Mouse (Mus musculus) intestine, embryonic 15.5 days (tissue): ENCODE data around the gene Etv5. TPM values are rescaled to one million over a fixed set of nuclear protein-coding genes. Genes with fewer than 3 reads are reported as not detected.
A peak's percentile ranks its signal among the peaks of the same experiment; 100 is the strongest.
"Not testable (repeated sequence)": the region's sequence is repeated elsewhere in the genome, so short reads cannot be mapped to it uniquely, and the experiment has no call there.

Experiments used
- ATAC-seq: fragments of 200-750 bp; cut with Nextera tagmentation; 2 replicates; pipeline ENCODE4 v1.8.0; 2017; ENCODE audit warnings: moderate TSS enrichment, moderate library complexity
- H3K27ac ChIP-seq: fragments of 300-500 bp; sonication (generic); 2 replicates; pipeline ENCODE4 v1.5.1; 2015; ENCODE audit warnings: mild to moderate bottlenecking, inconsistent platforms
- H3K27me3 ChIP-seq: fragments of 300-500 bp; sonication (generic); replicated peaks from 2 replicates; pipeline ENCODE4 v1.6.1; 2015; ENCODE audit warnings: inconsistent platforms
- H3K36me3 ChIP-seq: fragments of 300-500 bp; sonication (generic); 2 replicates; pipeline ENCODE4 v1.6.1; 2015; ENCODE audit warnings: inconsistent platforms
- H3K4me1 ChIP-seq: fragments of 300-500 bp; sonication (generic); replicated peaks from 2 replicates; pipeline ENCODE4 v1.6.1; 2015; ENCODE audit warnings: inconsistent platforms
- H3K4me2 ChIP-seq: fragments of 300-500 bp; sonication (generic); replicated peaks from 2 replicates; pipeline ENCODE4 v1.6.1; 2015; ENCODE audit warnings: mild to moderate bottlenecking, inconsistent platforms
- H3K4me3 ChIP-seq: fragments of 300-500 bp; sonication (generic); replicated peaks from 2 replicates; pipeline ENCODE4 v1.5.1; 2015; ENCODE audit warnings: inconsistent platforms
- H3K9ac ChIP-seq: fragments of 300-500 bp; sonication (generic); 2 replicates; pipeline ENCODE4 v1.6.1; 2015; ENCODE audit warnings: inconsistent platforms
- H3K9me3 ChIP-seq: fragments of 300-500 bp; sonication (generic); 2 replicates; pipeline ENCODE4 v1.6.1; 2016; ENCODE audit warnings: inconsistent platforms
- WGBS: fragments of 180-500 bp; shearing (Covaris S2); methylation state at CpG from one replicate; pipeline ENCODE4 v1.1.7; 2015; 5-methylcytosine and 5-hydroxymethylcytosine counted together
- polyA plus RNA-seq: library from polyadenylated mRNA; unstranded; fragments of >200 nt; fragmentation: Nextera tagmentation; extraction: Ambion mirVana; gene quantifications from 2 replicates; pipeline ENCODE4 v1.2.1, GENCODE M21; 2015

Gene Etv5
- polyA plus RNA-seq, 1 experiment from 2014 or later, result 11.4 TPM

DNA sequence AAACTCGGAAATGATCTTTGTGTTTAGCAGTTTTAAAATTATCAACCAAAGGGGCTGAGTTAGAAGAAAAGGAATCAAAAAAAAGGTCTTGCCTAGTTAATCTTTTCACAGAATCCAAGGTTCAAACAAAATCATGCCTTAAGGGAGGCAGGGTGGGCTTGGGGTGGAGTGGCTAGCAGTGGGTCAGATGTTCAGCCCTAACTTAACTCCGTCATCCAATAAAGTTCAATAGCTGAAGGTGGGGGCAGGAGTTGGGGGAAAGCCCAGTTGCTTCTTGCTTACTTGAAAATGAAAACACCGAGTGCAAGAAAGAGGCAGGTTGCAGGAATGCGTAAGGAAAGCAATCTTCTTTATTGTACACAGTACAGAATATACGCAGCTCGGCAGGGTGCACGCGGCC is 58.5 kb downstream of the Etv5 start:
- WGBS, result 76% methylated on average over 8 of the region's 8 CpGs
- H3K4me2 ChIP-seq, result no peak overlapping the region
- ATAC-seq, result no peak
- no peaks in the 10 kb centered on the region for H3K9me3 ChIP-seq
- no peak overlapping the region for H3K4me3 ChIP-seq
- H3K27me3 ChIP-seq, result no peaks in the 10 kb centered on the region
- H3K9ac ChIP-seq, result no peak overlapping the region
- no peak overlapping the region for H3K27ac ChIP-seq
- H3K36me3 ChIP-seq, result no peaks in the 10 kb centered on the region
- H3K4me1 ChIP-seq, result no peaks in the 10 kb centered on the region

GRCm38 (mm10) chr16:22379986-22380385 is 59.5 kb downstream of the Etv5 start:
- Histone ChIP-seq H3K4me2 (no peak overlapping the region), H3K27me3 (no peaks in the 10 kb centered on the region), H3K27ac (no peak overlapping the region), H3K4me1 (no peaks in the 10 kb centered on the region), H3K4me3 (no peak overlapping the region), H3K9me3 (no peaks in the 10 kb centered on the region), H3K9ac (no peak overlapping the region), H3K36me3 (no peaks in the 10 kb centered on the region)
- 58% methylated on average over 8 of the region's 8 CpGs for WGBS
- no peak for ATAC-seq

GRCm38 (mm10) chr16:22379342-22379741 is 60.2 kb downstream of the Etv5 start:
- 94% methylated on average over 4 of the region's 4 CpGs for WGBS
- no peaks in the 10 kb centered on the region for H3K36me3 ChIP-seq
- no peak overlapping the region for H3K4me2 ChIP-seq
- no peak overlapping the region for H3K27ac ChIP-seq
- no peak overlapping the region for H3K4me3 ChIP-seq
- no peak overlapping the region for H3K9ac ChIP-seq
- H3K4me1 ChIP-seq, result no peaks in the 10 kb centered on the region
- H3K9me3 ChIP-seq, result no peaks in the 10 kb centered on the region
- H3K27me3 ChIP-seq, result no peaks in the 10 kb centered on the region
- no peak for ATAC-seq

GRCm38 (mm10) chr16:22377714-22378113 is 61.8 kb downstream of the Etv5 start:
- ATAC-seq, result no peak
- H3K4me2 ChIP-seq, result no peak overlapping the region
- WGBS, result 53% methylated on average over 3 of the region's 3 CpGs
- H3K27ac ChIP-seq, result no peak overlapping the region
- no peaks in the 10 kb centered on the region for H3K27me3 ChIP-seq
- H3K4me3 ChIP-seq, result no peak overlapping the region
- H3K9me3 ChIP-seq, result no peaks in the 10 kb centered on the region
- no peaks in the 10 kb centered on the region; the same call in 1 of the 2 replicates for H3K4me1 ChIP-seq
- H3K9ac ChIP-seq, result no peak overlapping the region
- H3K36me3 ChIP-seq, result no peaks in the 10 kb centered on the region

DNA sequence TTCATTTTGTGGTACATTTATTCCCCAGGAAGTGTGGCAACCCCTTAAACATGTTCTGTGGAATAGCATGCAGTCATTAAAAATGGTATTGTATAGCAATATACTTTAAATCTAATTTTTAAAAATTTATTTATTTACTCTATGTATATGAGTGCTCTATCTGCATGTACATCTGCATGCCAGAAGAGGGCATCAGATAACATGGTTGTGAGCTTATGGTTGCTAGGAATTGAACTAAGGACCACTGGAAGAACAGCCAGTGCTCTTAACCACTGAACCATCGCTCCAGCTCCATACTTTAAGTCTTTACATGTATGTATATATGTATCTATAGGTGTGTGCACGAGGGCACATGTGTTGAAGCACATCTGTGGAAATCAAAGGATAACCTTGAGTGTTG is 64.6 kb downstream of the Etv5 start:
- H3K27ac ChIP-seq, result no peak overlapping the region
- 81% methylated on average over 2 of the region's 2 CpGs for WGBS
- ATAC-seq, result no peak
- H3K4me3 ChIP-seq, result no peak overlapping the region
- H3K4me1 ChIP-seq, result no peaks in the 10 kb centered on the region; the same call in 1 of the 2 replicates
- H3K9ac ChIP-seq, result no peak overlapping the region
- H3K9me3 ChIP-seq, result no peaks in the 10 kb centered on the region
- H3K36me3 ChIP-seq, result no peaks in the 10 kb centered on the region
- no peak overlapping the region for H3K4me2 ChIP-seq
- no peaks in the 10 kb centered on the region for H3K27me3 ChIP-seq

- no peak overlapping the region for H3K9ac ChIP-seq
- H3K4me1 ChIP-seq, result no peaks in the 10 kb centered on the region; the same call in 1 of the 2 replicates
- H3K27me3 ChIP-seq, result no peaks in the 10 kb centered on the region
- WGBS, result 18% methylated on average over 10 of the region's 10 CpGs
- peak overlapping the region; percentile 46; the same call in 1 of the 2 replicates for H3K27ac ChIP-seq
- no peaks in the 10 kb centered on the region for H3K36me3 ChIP-seq
- no peak overlapping the region for H3K4me3 ChIP-seq
- peak; percentile 70 for ATAC-seq
- no peaks in the 10 kb centered on the region for H3K9me3 ChIP-seq
- H3K4me2 ChIP-seq, result peak overlapping the region; percentile 15; the same call in 1 of the 2 replicates
These were observed 66.8 kb downstream of the Etv5 start for GRCm38 (mm10) chr16:22372701-22373124.

DNA sequence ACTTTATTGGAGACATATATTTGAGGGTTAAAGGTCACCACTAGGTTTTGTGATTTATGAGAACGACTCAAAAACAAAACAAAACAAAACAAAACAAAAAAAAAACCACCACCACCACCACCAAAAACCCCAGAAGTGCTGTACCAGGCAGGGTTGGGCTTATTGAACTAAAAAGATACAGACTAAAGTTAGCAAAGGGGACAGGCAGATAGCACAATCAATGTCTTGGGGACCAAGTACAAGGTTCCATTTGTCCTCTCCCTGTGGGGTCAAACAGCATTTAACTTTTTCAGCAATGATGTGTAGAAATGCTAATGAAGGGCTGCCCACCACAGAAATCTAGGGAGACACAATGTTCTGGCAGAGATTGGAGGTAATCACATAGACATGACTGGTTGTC is 67.3 kb downstream of the Etv5 start:
- Histone ChIP-seq H3K9me3 (no peaks in the 10 kb centered on the region), H3K27ac (no peak overlapping the region), H3K4me1 (no peaks in the 10 kb centered on the region; the same call in 1 of the 2 replicates), H3K4me3 (no peak overlapping the region), H3K9ac (no peak overlapping the region), H3K27me3 (no peaks in the 10 kb centered on the region), H3K36me3 (no peaks in the 10 kb centered on the region), H3K4me2 (no peak overlapping the region)
- WGBS, result 43% methylated on average over 1 of the region's 1 CpGs
- no peak for ATAC-seq

GRCm38 (mm10) chr16:22367099-22367498 is 72.4 kb downstream of the Etv5 start:
- H3K36me3 ChIP-seq, result no peaks in the 10 kb centered on the region
- H3K9me3 ChIP-seq, result no peaks in the 10 kb centered on the region
- no peaks in the 10 kb centered on the region for H3K4me1 ChIP-seq
- ATAC-seq, result no peak
- no peak overlapping the region for H3K4me2 ChIP-seq
- no peak overlapping the region for H3K9ac ChIP-seq
- no peak overlapping the region for H3K4me3 ChIP-seq
- H3K27me3 ChIP-seq, result no peaks in the 10 kb centered on the region
- H3K27ac ChIP-seq, result no peak overlapping the region
- 84% methylated on average over 7 of the region's 7 CpGs for WGBS

DNA sequence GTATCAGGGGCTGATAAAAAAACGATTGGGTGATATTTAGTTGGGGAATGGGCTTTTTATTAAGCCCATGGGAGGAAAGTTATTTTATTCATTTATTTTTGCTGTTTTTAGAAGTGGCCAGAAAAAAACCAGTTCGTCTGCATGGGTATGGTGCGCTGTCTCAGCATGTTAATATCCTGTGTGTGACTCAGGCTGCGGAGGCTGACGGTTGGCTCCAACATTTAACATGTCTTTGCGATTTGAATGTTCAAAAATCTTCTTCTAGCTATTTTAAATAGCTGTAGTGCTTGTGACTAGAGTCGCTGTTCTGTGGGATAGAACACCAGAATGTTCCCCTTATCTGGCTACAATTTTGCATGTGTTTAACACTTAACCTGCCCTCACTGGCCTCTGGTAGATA is 73.5 kb downstream of the Etv5 start:
- Histone ChIP-seq H3K9ac (no peak overlapping the region), H3K36me3 (no peaks in the 10 kb centered on the region), H3K9me3 (no peaks in the 10 kb centered on the region), H3K4me3 (no peak overlapping the region), H3K27me3 (no peaks in the 10 kb centered on the region), H3K4me2 (no peak overlapping the region), H3K27ac (no peak overlapping the region), H3K4me1 (no peaks in the 10 kb centered on the region)
- WGBS, result 83% methylated on average over 7 of the region's 7 CpGs
- ATAC-seq, result no peak

GRCm38 (mm10) chr16:22365596-22365995 is 73.9 kb downstream of the Etv5 start:
- no peak for ATAC-seq
- Histone ChIP-seq H3K27me3 (no peaks in the 10 kb centered on the region), H3K4me3 (no peak overlapping the region), H3K36me3 (no peaks in the 10 kb centered on the region), H3K4me1 (no peaks in the 10 kb centered on the region), H3K27ac (no peak overlapping the region), H3K9ac (no peak overlapping the region), H3K4me2 (no peak overlapping the region), H3K9me3 (no peaks in the 10 kb centered on the region)
- 64% methylated on average over 3 of the region's 3 CpGs for WGBS

DNA sequence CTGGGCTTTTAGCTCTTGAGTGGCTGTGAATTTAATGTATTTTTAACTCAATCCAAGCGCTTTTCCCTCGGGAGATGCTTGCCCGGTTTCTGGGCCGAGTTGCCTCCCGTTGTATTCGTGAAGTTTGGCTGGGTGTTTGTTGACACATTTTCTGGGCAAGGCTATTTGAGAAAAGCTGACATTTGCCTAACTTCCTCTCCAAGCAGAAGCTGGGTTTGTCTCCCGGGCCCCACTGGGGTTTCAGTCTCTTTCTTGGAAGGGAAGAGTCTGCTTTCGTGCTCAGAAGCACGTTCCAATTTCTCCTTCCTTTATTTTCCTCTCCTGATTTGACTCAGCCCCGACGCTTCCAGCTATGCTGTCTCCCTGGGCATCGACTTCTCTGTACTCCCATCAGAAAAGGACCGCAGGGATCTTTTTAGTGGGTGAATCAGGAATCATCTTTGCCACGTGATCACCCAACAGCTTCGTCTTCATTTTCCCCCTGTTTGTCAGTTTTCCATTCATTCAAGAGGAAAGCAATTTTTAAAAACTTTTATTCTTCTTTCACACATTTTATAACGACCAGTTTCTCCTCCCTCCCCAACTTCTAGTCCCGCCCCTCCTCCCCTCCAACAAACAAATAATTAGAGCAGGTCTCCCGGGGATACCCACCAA is 80.7 kb downstream of the Etv5 start:
- no peak for ATAC-seq
- no peaks in the 10 kb centered on the region for H3K4me1 ChIP-seq
- WGBS, result 18% methylated on average over 18 of the region's 18 CpGs
- no peak overlapping the region for H3K9ac ChIP-seq
- no peak overlapping the region for H3K27ac ChIP-seq
- H3K9me3 ChIP-seq, result no peaks in the 10 kb centered on the region
- H3K27me3 ChIP-seq, result no peaks in the 10 kb centered on the region
- H3K4me3 ChIP-seq, result no peak overlapping the region
- no peaks in the 10 kb centered on the region for H3K36me3 ChIP-seq
- peak overlapping the region; percentile 43 for H3K4me2 ChIP-seq

- 91% methylated on average over 5 of the region's 5 CpGs for WGBS
- H3K4me1 ChIP-seq, ATAC-seq, H3K27ac ChIP-seq, H3K4me3 ChIP-seq, H3K27me3 ChIP-seq, H3K36me3 ChIP-seq, H3K9me3 ChIP-seq, H3K4me2 ChIP-seq, H3K9ac ChIP-seq: not testable (repeated sequence)
These were observed 85.3 kb downstream of the Etv5 start for GRCm38 (mm10) chr16:22354177-22354576.

GRCm38 (mm10) chr16:22353639-22354038 is 85.9 kb downstream of the Etv5 start:
- no peak for ATAC-seq
- WGBS, result 79% methylated on average over 3 of the region's 3 CpGs
- H3K4me1 ChIP-seq, result no peaks in the 10 kb centered on the region
- no peak overlapping the region for H3K9ac ChIP-seq
- no peaks in the 10 kb centered on the region for H3K36me3 ChIP-seq
- H3K4me2 ChIP-seq, result no peak overlapping the region
- no peaks in the 10 kb centered on the region for H3K9me3 ChIP-seq
- no peak overlapping the region for H3K4me3 ChIP-seq
- H3K27me3 ChIP-seq, result no peaks in the 10 kb centered on the region
- H3K27ac ChIP-seq, result no peak overlapping the region
